Mouse (Mus musculus): ENCODE measurements around the gene Fancm. TPM values are rescaled to one million over a fixed set of nuclear protein-coding genes. Genes with fewer than 3 reads are reported as not detected.
"Not testable (repeated sequence)": the region's sequence is repeated elsewhere in the genome, so short reads cannot be mapped to it uniquely, and the experiment has no call there.

The Fancm gene
- polyA plus RNA-seq, 2 experiments = 8.4 to 8.6 TPM

GRCm38 (mm10) chr12:65119451-65119850, 44.0 kb downstream of the Fancm start:
- 93% methylated on average over 5 of the region's 5 CpGs for WGBS
- H3K4me3 ChIP-seq (replicated peaks; ENCODE audit: low read length) = no peak overlapping the region
- H3K9me3 ChIP-seq (ENCODE audit: control insufficient read depth, low read length) = no peaks in the 10 kb centered on the region
- no peak overlapping the region for H3K9ac ChIP-seq (ENCODE audit: low read depth, low read length, severe bottlenecking)
- TF ChIP-seq POLR2A (IDR thresholded peaks at IDR 0.05; ENCODE audit: borderline replicate concordance, extremely low read depth, insufficient read depth, insufficient read length) = no peak
- no peaks in the 10 kb centered on the region for H3K27me3 ChIP-seq (ENCODE audit: control insufficient read depth, insufficient read depth, low read length)
- no peak overlapping the region for H3K4me2 ChIP-seq (replicated peaks; ENCODE audit: low read depth, low read length, severe bottlenecking)
- no peak for DNase-seq (ENCODE audit: low spot score)
- H3K4me1 ChIP-seq (ENCODE audit: control insufficient read depth, insufficient read depth, low read length) = no peaks in the 10 kb centered on the region
- no peak overlapping the region for H3K27ac ChIP-seq (replicated peaks; ENCODE audit: low read depth, low read length)
- ATAC-seq (ENCODE audit: low FRiP score, low read depth) = no peak
- H3K36me3 ChIP-seq (ENCODE audit: control insufficient read depth, insufficient read depth, low read length) = peaks cover 56% of the 10 kb centered on the region

GRCm38 (mm10) chr12:65136121-65136520, 60.7 kb downstream of the Fancm start:
- peaks cover 25% of the 10 kb centered on the region for H3K36me3 ChIP-seq (ENCODE audit: control insufficient read depth, insufficient read depth, low read length)
- 99% methylated on average over 4 of the region's 4 CpGs for WGBS
- ATAC-seq (ENCODE audit: low FRiP score, low read depth) = not testable (repeated sequence)

GRCm38 (mm10) chr12:65172021-65172951, 96.9 kb downstream of the Fancm start, which contains the start of gene Mis18bp1:
Mis18bp1 (minus strand) TSS chr12:65172604.
- no peaks in the 10 kb centered on the region for H3K36me3 ChIP-seq (ENCODE audit: control insufficient read depth, insufficient read depth, low read length)
- peak within 1 kb of the TSS; percentile 93 for H3K27ac ChIP-seq (replicated peaks; ENCODE audit: low read depth, low read length)
- TF ChIP-seq POLR2A (IDR thresholded peaks at IDR 0.05; ENCODE audit: borderline replicate concordance, extremely low read depth, insufficient read depth, insufficient read length) = 0 out of 2 replicates have a peak, but pooled peaks have one; percentile 26
- under 1% methylated on average over 67 of the region's 70 CpGs for WGBS
- ATAC-seq (ENCODE audit: low FRiP score, low read depth) (peak; percentile 98), DNase-seq (ENCODE audit: low spot score) (peak; percentile 96)
- peak within 1 kb of the TSS; percentile 82 for H3K4me3 ChIP-seq (replicated peaks; ENCODE audit: low read length)
- no peaks in the 10 kb centered on the region for H3K27me3 ChIP-seq (ENCODE audit: control insufficient read depth, insufficient read depth, low read length)
- H3K4me2 ChIP-seq (replicated peaks; ENCODE audit: low read depth, low read length, severe bottlenecking) = peak within 1 kb of the TSS; percentile 64
- H3K9me3 ChIP-seq (ENCODE audit: control insufficient read depth, low read length) = no peaks in the 10 kb centered on the region
- H3K9ac ChIP-seq (ENCODE audit: low read depth, low read length, severe bottlenecking) = peak within 1 kb of the TSS; percentile 78
- H3K4me1 ChIP-seq (ENCODE audit: control insufficient read depth, insufficient read depth, low read length) = peaks cover 4% of the 10 kb centered on the region

More at GRCm38 (mm10) chr12:65136121-65136520, 60.7 kb downstream of the Fancm start:
- not testable (repeated sequence) for H3K9ac ChIP-seq (ENCODE audit: low read depth, low read length, severe bottlenecking); H3K4me1 ChIP-seq (ENCODE audit: control insufficient read depth, insufficient read depth, low read length); DNase-seq (ENCODE audit: low spot score); H3K4me3 ChIP-seq (replicated peaks; ENCODE audit: low read length); H3K27me3 ChIP-seq (ENCODE audit: control insufficient read depth, insufficient read depth, low read length); H3K9me3 ChIP-seq (ENCODE audit: control insufficient read depth, low read length); H3K27ac ChIP-seq (replicated peaks; ENCODE audit: low read depth, low read length); H3K4me2 ChIP-seq (replicated peaks; ENCODE audit: low read depth, low read length, severe bottlenecking)

- DNase-seq (ENCODE audit: low spot score); H3K4me1 ChIP-seq (ENCODE audit: control insufficient read depth, insufficient read depth, low read length); H3K27me3 ChIP-seq (ENCODE audit: control insufficient read depth, insufficient read depth, low read length); H3K36me3 ChIP-seq (ENCODE audit: control insufficient read depth, insufficient read depth, low read length); H3K9me3 ChIP-seq (ENCODE audit: control insufficient read depth, low read length): not testable (repeated sequence)
- peak overlapping the region; percentile 64 for H3K4me2 ChIP-seq (replicated peaks; ENCODE audit: low read depth, low read length, severe bottlenecking)
- H3K27ac ChIP-seq (replicated peaks; ENCODE audit: low read depth, low read length) = peak overlapping the region; percentile 93
- peak overlapping the region; percentile 82 for H3K4me3 ChIP-seq (replicated peaks; ENCODE audit: low read length)
- ATAC-seq (ENCODE audit: low FRiP score, low read depth) = peak; percentile 68
- peak overlapping the region; percentile 78 for H3K9ac ChIP-seq (ENCODE audit: low read depth, low read length, severe bottlenecking)
- 29% methylated on average over 8 of the region's 8 CpGs for WGBS
Measured at GRCm38 (mm10) chr12:65172959-65173358, 97.6 kb downstream of the Fancm start.

- no peak overlapping the region for H3K4me2 ChIP-seq (replicated peaks; ENCODE audit: low read depth, low read length, severe bottlenecking)
- no peaks in the 10 kb centered on the region for H3K9me3 ChIP-seq (ENCODE audit: control insufficient read depth, low read length)
- ATAC-seq (ENCODE audit: low FRiP score, low read depth) (no peak), DNase-seq (ENCODE audit: low spot score) (no peak)
- H3K9ac ChIP-seq (ENCODE audit: low read depth, low read length, severe bottlenecking) = no peak overlapping the region
- H3K4me3 ChIP-seq (replicated peaks; ENCODE audit: low read length) = no peak overlapping the region
- TF ChIP-seq POLR2A (IDR thresholded peaks at IDR 0.05; ENCODE audit: borderline replicate concordance, extremely low read depth, insufficient read depth, insufficient read length) = no peak
- H3K36me3 ChIP-seq (ENCODE audit: control insufficient read depth, insufficient read depth, low read length) = no peaks in the 10 kb centered on the region
- 92% methylated on average over 5 of the region's 5 CpGs for WGBS
- H3K4me1 ChIP-seq (ENCODE audit: control insufficient read depth, insufficient read depth, low read length) = peaks cover 4% of the 10 kb centered on the region
- no peak overlapping the region for H3K27ac ChIP-seq (replicated peaks; ENCODE audit: low read depth, low read length)
- no peaks in the 10 kb centered on the region for H3K27me3 ChIP-seq (ENCODE audit: control insufficient read depth, insufficient read depth, low read length)
Measured at GRCm38 (mm10) chr12:65173736-65174135, 98.3 kb downstream of the Fancm start.

Other genes starting within 250 kb of the Fancm start
- 7.2 and 7.3 TPM in 2 replicates for gene Gm527, start 157.7 kb upstream of the Fancm start, polyA plus RNA-seq (2012; rRNA removed)
- gene Gm527, start 157.7 kb upstream of the Fancm start, polyA plus RNA-seq (2014; fragmentation: Nextera tagmentation; extraction: Ambion mirVana) = 5.5 and 5.9 TPM in 2 replicates
- gene Klhl28, start 110.1 kb upstream of the Fancm start, polyA plus RNA-seq (2012; rRNA removed) = 7.5 and 7.7 TPM in 2 replicates
- 16.6 and 19.5 TPM in 2 replicates for gene Klhl28, start 110.1 kb upstream of the Fancm start, polyA plus RNA-seq (2014; fragmentation: Nextera tagmentation; extraction: Ambion mirVana)
- gene Togaram1, start 109.8 kb upstream of the Fancm start, polyA plus RNA-seq (2012; rRNA removed) = 15.4 and 16.8 TPM in 2 replicates
- 31.1 and 31.9 TPM in 2 replicates for gene Togaram1, start 109.8 kb upstream of the Fancm start, polyA plus RNA-seq (2014; fragmentation: Nextera tagmentation; extraction: Ambion mirVana)
- gene Prpf39, start 39.3 kb upstream of the Fancm start, polyA plus RNA-seq (2012; rRNA removed) = 44.2 and 51.9 TPM in 2 replicates
- gene Prpf39, start 39.3 kb upstream of the Fancm start, polyA plus RNA-seq (2014; fragmentation: Nextera tagmentation; extraction: Ambion mirVana) = 58.2 and 63.0 TPM in 2 replicates
- 187 and 335 TPM in 2 replicates for gene Fkbp3, start 1.6 kb upstream of the Fancm start, polyA plus RNA-seq (2012; rRNA removed)
- 379 and 385 TPM in 2 replicates for gene Fkbp3, start 1.6 kb upstream of the Fancm start, polyA plus RNA-seq (2014; fragmentation: Nextera tagmentation; extraction: Ambion mirVana)
- 18.1 and 25.1 TPM in 2 replicates for gene Mis18bp1, start 97.0 kb downstream of the Fancm start, polyA plus RNA-seq (2012; rRNA removed)
- gene Mis18bp1, start 97.0 kb downstream of the Fancm start, polyA plus RNA-seq (2014; fragmentation: Nextera tagmentation; extraction: Ambion mirVana) = 45.1 and 45.9 TPM in 2 replicates
- not detected in 2 replicates for gene Wdr20rt, start 149.9 kb downstream of the Fancm start, polyA plus RNA-seq (2012; rRNA removed)
- gene Wdr20rt, start 149.9 kb downstream of the Fancm start, polyA plus RNA-seq (2014; fragmentation: Nextera tagmentation; extraction: Ambion mirVana) = not detected in 2 replicates